Mouse (Mus musculus): Measurements from ENCODE around the gene Uaca. TPM values are rescaled to one million over a fixed set of nuclear protein-coding genes. Genes with fewer than 3 reads are reported as not detected.

Uaca gene
- polyA plus RNA-seq, 1 experiment from 2014 or later = 34.3 TPM

DNA sequence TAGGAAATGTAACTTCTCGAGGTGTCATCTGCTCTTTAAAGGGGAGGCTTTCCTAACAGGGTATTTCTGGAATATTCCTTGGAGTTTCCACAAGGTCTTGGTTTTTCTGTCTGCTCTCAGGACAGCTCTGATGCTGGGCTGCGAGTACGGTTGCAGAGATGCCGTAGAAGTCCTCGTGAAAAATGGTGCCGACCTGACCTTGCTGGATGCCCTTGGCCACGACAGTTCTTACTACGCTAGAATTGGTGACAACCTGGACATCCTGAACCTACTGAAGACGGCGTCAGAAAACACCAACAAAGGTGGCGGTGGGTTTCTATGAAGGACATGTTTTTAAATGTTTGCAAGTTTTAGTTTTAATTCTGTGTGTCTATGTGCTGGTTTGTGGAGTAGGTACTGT is 59.9 kb downstream of the Uaca start:
- DNase-seq (ENCODE audit: low spot score) = no peak
- H3K36me3 ChIP-seq = peaks cover 38% of the 10 kb centered on the region
- H3K4me1 ChIP-seq = peaks cover 6% of the 10 kb centered on the region
- no peaks in the 10 kb centered on the region for H3K27me3 ChIP-seq (ENCODE audit: insufficient read depth, poor library complexity, severe bottlenecking)
- no peak overlapping the region for H3K4me3 ChIP-seq
- no peaks in the 10 kb centered on the region for H3K9me3 ChIP-seq
- H3K27ac ChIP-seq = no peak overlapping the region
- WGBS = 92% methylated on average over 11 of the region's 11 CpGs

DNA sequence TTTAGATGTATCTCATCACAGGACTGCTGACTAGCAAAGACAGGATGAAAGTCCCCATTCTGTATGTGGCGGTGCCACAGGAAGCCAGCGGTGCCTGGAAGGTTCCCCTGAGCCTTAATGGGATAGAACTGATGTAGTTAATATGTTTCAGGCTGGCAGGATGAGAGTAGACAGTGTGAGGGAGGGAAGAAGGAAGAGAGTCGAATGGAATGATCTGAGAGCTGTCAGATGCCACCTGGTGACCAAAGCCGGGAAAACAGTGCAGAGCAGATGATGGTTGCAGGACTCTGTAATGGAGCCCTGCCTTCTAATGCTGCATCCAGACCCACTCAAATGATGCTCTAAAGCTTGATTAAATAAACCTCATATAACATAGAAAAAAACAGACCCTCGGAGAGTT is 63.5 kb downstream of the Uaca start:
- no peaks in the 10 kb centered on the region for H3K27me3 ChIP-seq (ENCODE audit: insufficient read depth, poor library complexity, severe bottlenecking)
- DNase-seq (ENCODE audit: low spot score) = no peak
- no peak overlapping the region for H3K4me3 ChIP-seq
- 35% methylated on average over 5 of the region's 5 CpGs for WGBS
- H3K27ac ChIP-seq = no peak overlapping the region
- H3K9me3 ChIP-seq = no peaks in the 10 kb centered on the region
- peaks cover 57% of the 10 kb centered on the region for H3K36me3 ChIP-seq
- peaks cover 6% of the 10 kb centered on the region for H3K4me1 ChIP-seq

DNA sequence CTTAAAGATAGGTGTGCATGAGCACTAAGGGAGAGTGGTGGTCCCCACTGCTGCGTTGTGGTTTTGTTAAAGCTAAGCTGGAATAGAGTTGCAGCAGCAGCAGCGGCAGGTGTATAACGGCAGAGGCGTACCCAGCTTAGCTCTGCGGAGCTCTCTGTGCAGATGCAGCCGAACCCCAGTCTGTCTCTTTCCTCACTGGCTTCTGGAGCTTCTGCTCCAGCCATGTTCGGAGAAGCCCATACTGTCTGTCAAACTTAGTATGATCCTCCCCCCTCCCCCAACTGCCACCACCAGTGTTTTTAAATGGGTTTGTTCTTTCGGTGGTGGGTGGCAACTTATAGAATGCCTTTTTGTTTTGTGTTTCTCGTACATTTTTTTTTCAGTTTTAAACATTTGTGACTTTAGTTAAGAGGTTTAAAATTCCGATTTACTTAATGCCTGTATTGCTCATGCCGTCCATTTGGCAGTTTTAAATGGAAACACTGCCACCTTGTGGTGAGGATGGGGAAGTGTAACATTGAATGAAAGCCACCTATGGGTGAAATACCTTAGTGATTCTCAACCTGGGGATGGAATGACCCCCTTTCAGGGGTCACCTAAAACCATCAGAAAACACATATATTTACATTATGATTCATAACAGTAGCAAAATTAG is 64.1 kb downstream of the Uaca start:
- H3K27me3 ChIP-seq (ENCODE audit: insufficient read depth, poor library complexity, severe bottlenecking) = no peaks in the 10 kb centered on the region
- H3K4me1 ChIP-seq = peaks cover 6% of the 10 kb centered on the region
- peak overlapping the region; percentile 32; the same call in 1 of the 2 replicates for H3K4me3 ChIP-seq
- no peak for DNase-seq (ENCODE audit: low spot score)
- no peak overlapping the region for H3K27ac ChIP-seq
- H3K36me3 ChIP-seq = peaks cover 63% of the 10 kb centered on the region
- 41% methylated on average over 11 of the region's 11 CpGs for WGBS
- no peaks in the 10 kb centered on the region for H3K9me3 ChIP-seq

DNA sequence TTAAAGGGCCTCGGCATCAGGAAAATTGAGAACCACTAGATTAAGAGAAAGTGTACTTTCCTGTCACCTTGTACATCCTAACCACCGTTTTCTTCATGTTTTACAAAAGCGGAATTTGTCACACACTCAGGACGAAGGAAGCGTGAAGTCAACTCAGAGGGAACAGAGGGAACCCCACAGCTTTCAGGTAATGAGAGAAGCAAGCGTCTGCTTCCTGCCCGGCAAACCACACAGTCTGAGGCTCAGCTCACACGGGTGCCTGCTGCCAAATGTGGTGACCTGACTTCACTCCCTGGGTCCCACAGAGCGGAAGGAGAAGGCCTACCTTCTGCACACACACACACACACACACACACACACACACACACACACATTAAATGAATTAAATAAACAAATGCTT is 64.7 kb downstream of the Uaca start:
- no peaks in the 10 kb centered on the region for H3K9me3 ChIP-seq
- peaks cover 68% of the 10 kb centered on the region for H3K36me3 ChIP-seq
- H3K4me3 ChIP-seq = no peak overlapping the region
- H3K4me1 ChIP-seq = peaks cover 6% of the 10 kb centered on the region
- WGBS = 74% methylated on average over 9 of the region's 9 CpGs
- H3K27me3 ChIP-seq (ENCODE audit: insufficient read depth, poor library complexity, severe bottlenecking) = no peaks in the 10 kb centered on the region
- no peak for DNase-seq (ENCODE audit: low spot score)
- H3K27ac ChIP-seq = no peak overlapping the region

DNA sequence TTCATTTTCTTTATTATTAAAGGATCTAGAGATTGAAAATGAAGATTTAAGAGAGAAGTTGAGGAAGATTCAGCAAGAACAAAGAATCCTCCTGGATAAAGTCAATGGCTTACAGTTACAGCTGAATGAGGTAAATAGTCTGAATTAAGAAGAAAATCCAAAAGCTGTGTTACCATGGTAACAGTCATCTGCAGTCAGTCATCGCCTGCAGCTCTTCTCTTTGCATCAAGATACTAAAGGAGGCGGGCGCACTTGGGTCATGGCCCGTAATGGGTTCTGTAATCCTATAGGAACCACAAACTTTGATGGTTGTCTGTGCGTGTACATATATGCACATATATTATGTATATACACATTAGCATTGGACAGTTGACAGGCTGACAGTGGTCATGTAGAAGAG is 66.7 kb downstream of the Uaca start:
- Histone ChIP-seq H3K9me3 (no peaks in the 10 kb centered on the region), H3K36me3 (peaks cover 64% of the 10 kb centered on the region), H3K4me3 (no peak overlapping the region), H3K27ac (no peak overlapping the region), H3K4me1 (peaks cover 6% of the 10 kb centered on the region), H3K27me3 (ENCODE audit: insufficient read depth, poor library complexity, severe bottlenecking) (no peaks in the 10 kb centered on the region)
- 91% methylated on average over 5 of the region's 5 CpGs for WGBS
- no peak for DNase-seq (ENCODE audit: low spot score)

DNA sequence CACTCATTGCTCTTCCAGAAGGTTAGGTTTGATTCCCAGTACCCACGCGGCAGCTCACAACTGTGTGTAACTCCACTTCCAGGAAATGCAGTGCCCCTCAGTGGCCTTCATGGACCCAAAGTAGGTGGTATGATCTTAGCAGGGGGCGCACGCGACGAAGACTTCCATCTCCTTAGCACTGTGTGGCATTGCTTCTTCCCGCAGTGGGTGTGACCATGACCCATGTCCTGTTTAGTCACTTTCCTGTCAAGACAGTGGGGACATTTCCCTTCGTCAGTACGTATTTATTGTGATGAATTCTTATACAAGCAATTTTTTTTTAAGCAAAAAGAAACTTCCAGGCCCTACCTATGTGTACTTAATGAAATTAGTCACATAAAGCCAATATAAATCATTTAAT is 70.3 kb downstream of the Uaca start:
- peaks cover 65% of the 10 kb centered on the region for H3K36me3 ChIP-seq

DNA sequence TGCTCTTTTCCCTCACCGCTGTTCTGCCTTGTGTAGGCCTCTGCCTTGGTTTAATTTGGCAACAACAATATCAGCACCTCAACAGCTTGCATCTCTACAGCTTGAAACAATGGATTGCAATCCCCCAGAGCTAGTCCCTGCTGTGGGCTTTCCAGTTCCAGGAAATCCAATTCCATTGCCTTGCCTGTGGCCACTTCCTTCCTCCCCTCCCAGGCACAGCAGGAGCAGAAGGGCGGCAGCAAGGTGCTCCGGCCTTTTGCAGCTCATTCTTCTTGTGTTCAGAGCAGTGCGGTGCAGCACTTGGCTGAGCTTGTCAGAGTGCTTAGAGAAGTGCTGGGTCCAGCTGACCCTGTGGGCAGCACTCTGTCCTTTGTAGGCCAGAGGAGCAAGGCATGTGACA is 71.5 kb downstream of the Uaca start:
- 49% methylated on average over 4 of the region's 4 CpGs for WGBS
- no peak for DNase-seq (ENCODE audit: low spot score)
- H3K9me3 ChIP-seq = no peaks in the 10 kb centered on the region
- H3K36me3 ChIP-seq = peaks cover 65% of the 10 kb centered on the region
- peak overlapping the region; percentile 56 for H3K27ac ChIP-seq
- no peak overlapping the region for H3K4me3 ChIP-seq
- H3K27me3 ChIP-seq (ENCODE audit: insufficient read depth, poor library complexity, severe bottlenecking) = no peaks in the 10 kb centered on the region
- no peaks in the 10 kb centered on the region for H3K4me1 ChIP-seq

More for the DNA sequence above, 70.3 kb downstream of the Uaca start:
- no peaks in the 10 kb centered on the region for H3K27me3 ChIP-seq (ENCODE audit: insufficient read depth, poor library complexity, severe bottlenecking)
- DNase-seq (ENCODE audit: low spot score) = no peak
- WGBS = 83% methylated on average over 9 of the region's 9 CpGs
- H3K27ac ChIP-seq = no peak overlapping the region
- H3K9me3 ChIP-seq = no peaks in the 10 kb centered on the region
- H3K4me1 ChIP-seq = no peaks in the 10 kb centered on the region
- H3K4me3 ChIP-seq = no peak overlapping the region

DNA sequence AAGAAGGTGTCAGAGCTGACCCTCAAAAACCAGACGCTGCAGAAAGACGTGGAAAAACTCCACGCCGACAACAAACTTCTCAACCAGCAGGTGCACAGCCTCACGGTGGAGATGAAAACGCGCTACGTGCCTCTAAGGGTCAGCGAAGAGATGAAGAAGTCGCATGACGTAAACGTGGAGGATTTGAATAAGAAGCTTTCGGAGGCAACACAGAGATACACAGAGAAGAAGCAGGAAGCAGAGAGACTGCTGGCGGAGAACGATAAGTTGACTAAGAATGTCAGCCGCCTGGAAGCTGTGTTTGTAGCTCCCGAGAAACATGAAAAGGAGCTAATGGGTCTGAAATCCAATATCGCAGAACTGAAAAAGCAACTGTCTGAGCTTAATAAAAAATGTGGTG is 76.1 kb downstream of the Uaca start:
- H3K4me3 ChIP-seq = no peak overlapping the region
- 91% methylated on average over 18 of the region's 18 CpGs for WGBS
- H3K27ac ChIP-seq = no peak overlapping the region
- H3K4me1 ChIP-seq = no peaks in the 10 kb centered on the region
- no peaks in the 10 kb centered on the region for H3K27me3 ChIP-seq (ENCODE audit: insufficient read depth, poor library complexity, severe bottlenecking)
- no peak for DNase-seq (ENCODE audit: low spot score)
- peaks cover 66% of the 10 kb centered on the region for H3K36me3 ChIP-seq
- no peaks in the 10 kb centered on the region for H3K9me3 ChIP-seq

DNA sequence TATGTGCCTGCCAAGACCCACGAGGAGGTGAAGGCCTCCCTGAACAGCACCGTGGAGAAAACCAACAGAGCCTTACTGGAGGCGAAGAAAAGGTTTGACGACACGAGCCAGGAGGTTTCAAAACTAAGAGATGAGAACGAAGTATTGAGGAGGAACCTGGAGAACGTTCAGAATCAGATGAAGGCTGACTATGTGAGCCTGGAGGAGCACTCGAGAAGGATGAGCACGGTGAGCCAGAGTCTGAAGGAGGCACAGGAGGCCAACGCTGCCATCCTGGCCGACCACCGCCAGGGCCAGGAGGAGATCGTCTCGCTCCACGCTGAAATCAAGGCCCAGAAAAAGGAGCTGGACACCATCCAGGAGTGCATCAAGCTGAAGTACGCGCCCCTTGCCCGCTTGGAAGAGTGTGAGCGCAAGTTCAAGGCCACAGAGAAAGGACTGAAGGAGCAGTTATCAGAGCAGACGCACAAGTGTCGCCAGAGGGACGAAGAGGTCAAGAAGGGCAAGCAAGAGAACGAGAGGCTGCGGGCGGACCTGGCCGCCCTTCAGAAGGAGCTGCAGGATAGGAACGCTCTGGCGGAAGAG is 76.7 kb downstream of the Uaca start:
- Histone ChIP-seq H3K4me1 (no peaks in the 10 kb centered on the region), H3K27me3 (ENCODE audit: insufficient read depth, poor library complexity, severe bottlenecking) (no peaks in the 10 kb centered on the region), H3K36me3 (peaks cover 66% of the 10 kb centered on the region), H3K27ac (no peak overlapping the region), H3K4me3 (no peak overlapping the region), H3K9me3 (no peaks in the 10 kb centered on the region)
- DNase-seq (ENCODE audit: low spot score) = no peak
- 81% methylated on average over 28 of the region's 28 CpGs for whole genome bisulfite sequencing

DNA sequence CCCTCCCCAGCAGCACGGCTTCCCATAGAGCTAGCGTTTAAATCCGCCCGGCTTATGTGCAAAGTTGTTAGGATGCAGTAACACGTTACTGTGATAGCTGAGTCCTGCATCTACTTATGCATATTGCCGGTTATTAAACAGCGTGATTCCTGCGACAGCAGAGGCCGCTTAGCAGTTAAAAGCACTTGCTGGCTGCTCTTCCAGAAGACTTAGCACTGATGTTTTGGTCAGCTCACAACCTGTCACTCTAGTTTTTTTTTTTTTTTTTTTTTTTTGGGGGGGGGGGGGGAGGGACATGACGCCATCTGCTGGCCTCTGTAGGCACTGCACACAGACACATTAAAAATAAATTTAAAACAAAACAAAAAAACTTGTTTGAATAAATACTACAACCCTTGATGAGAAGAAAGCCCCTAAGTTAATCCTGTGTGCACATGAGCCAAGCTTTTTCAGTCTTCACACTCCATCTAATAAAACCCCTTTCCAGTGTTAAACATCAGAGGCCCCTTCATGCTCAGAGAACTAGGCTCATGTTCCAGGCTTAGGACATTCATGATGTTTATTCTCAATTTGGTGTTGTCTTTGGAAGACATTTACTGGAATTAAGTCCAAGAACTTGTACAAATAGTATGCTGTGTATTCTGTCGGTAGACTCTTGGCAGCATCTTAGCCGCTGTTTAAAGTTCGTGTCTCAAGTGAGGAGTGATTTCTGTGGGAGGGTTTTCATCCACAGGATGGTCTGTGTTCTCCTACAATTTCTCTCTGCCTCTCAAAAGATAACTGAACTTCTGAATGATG is 79.1 kb downstream of the Uaca start:
- no peak overlapping the region for H3K27ac ChIP-seq
- H3K4me3 ChIP-seq = no peak overlapping the region
- H3K27me3 ChIP-seq (ENCODE audit: insufficient read depth, poor library complexity, severe bottlenecking) = no peaks in the 10 kb centered on the region
- H3K4me1 ChIP-seq = no peaks in the 10 kb centered on the region
- H3K9me3 ChIP-seq = no peaks in the 10 kb centered on the region
- 87% methylated on average over 13 of the region's 13 CpGs for WGBS
- peaks cover 78% of the 10 kb centered on the region for H3K36me3 ChIP-seq
- no peak for DNase-seq (ENCODE audit: low spot score)

DNA sequence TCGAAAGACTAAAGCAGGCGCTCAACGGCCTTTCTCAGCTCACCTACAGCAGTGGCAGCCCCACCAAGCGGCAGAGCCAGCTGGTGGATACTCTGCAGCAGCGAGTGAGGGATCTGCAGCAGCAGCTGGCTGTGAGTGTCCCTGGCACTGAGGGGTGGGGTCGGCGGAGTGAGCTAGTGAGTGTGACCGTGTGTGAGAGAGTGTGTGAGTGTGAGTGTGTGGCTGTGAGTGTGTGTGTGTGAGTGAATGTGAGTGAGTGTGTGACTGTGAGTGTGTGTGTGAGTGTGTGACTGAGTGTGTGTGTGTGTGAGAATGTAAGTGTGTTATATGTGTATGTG is 79.7 kb downstream of the Uaca start:
- Histone ChIP-seq H3K27ac (no peak overlapping the region), H3K27me3 (ENCODE audit: insufficient read depth, poor library complexity, severe bottlenecking) (no peaks in the 10 kb centered on the region), H3K4me1 (no peaks in the 10 kb centered on the region), H3K9me3 (no peaks in the 10 kb centered on the region), H3K36me3 (peaks cover 81% of the 10 kb centered on the region), H3K4me3 (no peak overlapping the region)
- DNase-seq (ENCODE audit: low spot score) = no peak
- WGBS = 84% methylated on average over 8 of the region's 8 CpGs

DNA sequence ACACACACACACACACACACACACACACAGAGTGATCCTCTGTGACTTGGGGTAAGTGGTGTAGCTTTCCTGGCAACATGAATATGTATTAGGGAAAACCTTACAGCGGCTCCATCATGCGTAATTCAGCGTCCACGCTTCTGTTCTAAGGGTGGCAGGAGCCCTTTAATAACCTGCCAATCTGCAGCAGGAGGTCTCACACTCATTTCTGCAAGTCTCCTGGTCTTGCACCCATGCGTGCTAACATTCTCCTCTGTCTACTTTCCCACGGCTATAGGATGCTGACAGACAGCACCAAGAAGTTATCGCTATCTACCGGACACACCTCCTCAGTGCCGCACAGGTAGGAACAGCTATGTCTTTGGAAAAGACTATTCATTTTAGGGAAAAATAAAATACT is 81.7 kb downstream of the Uaca start:
- H3K36me3 ChIP-seq = peaks cover 79% of the 10 kb centered on the region
- no peaks in the 10 kb centered on the region for H3K9me3 ChIP-seq
- H3K27ac ChIP-seq = no peak overlapping the region
- DNase-seq (ENCODE audit: low spot score) = no peak
- no peaks in the 10 kb centered on the region for H3K4me1 ChIP-seq
- H3K4me3 ChIP-seq = no peak overlapping the region
- 90% methylated on average over 9 of the region's 9 CpGs for WGBS
- no peaks in the 10 kb centered on the region for H3K27me3 ChIP-seq (ENCODE audit: insufficient read depth, poor library complexity, severe bottlenecking)

DNA sequence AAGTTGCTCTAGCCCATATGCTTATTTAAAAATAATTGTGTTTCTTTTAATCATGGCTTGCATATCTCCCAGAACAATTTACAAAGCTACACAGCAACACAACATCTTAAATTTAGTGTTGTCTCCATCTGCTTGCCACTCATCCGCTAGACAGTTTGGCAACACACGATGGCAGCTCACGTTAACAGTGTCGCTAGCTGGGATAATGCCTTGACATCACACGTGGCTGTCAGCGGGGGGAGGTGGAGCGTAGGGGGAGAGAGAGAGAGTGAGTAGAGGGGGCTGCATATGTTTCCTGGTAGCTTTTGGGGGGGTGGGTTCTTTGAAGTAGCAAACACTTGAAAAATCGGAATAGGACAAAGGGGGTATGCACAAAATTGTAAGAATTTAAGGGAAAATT is 82.2 kb downstream of the Uaca start:
- no peak for DNase-seq (ENCODE audit: low spot score)
- Histone ChIP-seq H3K27ac (no peak overlapping the region), H3K4me1 (no peaks in the 10 kb centered on the region), H3K36me3 (peaks cover 79% of the 10 kb centered on the region), H3K4me3 (no peak overlapping the region), H3K27me3 (ENCODE audit: insufficient read depth, poor library complexity, severe bottlenecking) (no peaks in the 10 kb centered on the region), H3K9me3 (no peaks in the 10 kb centered on the region)
- 78% methylated on average over 8 of the region's 8 CpGs for WGBS
